Mouse (Mus musculus): Measurements from ENCODE around the gene Ccdc167.
A peak's percentile ranks its signal among the peaks of the same experiment; 100 is the strongest.
"Not testable (repeated sequence)": the region's sequence is repeated elsewhere in the genome, so short reads cannot be mapped to it uniquely, and the experiment has no call there.

Gene Ccdc167

GRCm38 (mm10) chr17:29719628-29720575 lies 3.1 kb upstream of the Ccdc167 start:
- no peak for DNase-seq

DNA sequence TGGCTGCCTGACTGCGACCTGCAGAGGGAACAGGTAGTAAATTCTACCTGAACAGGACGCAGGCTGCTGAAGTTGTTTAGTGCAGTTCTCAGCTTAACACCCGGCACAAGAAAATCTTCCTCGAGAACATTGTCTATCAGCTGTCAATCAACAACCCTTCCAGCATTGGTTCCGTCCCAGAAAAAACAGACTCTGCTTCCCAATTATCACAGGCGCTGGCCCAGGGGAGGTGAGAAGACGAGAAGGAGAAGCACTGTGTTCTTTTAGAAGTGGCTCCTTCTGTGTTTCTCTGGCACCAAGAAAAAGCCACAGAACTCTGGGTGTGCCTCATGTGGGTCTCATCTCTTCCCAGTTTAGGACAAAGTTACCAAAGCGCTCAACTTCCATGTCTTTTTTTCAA lies 1.8 kb upstream of the Ccdc167 start:
- no peak for DNase-seq

DNA sequence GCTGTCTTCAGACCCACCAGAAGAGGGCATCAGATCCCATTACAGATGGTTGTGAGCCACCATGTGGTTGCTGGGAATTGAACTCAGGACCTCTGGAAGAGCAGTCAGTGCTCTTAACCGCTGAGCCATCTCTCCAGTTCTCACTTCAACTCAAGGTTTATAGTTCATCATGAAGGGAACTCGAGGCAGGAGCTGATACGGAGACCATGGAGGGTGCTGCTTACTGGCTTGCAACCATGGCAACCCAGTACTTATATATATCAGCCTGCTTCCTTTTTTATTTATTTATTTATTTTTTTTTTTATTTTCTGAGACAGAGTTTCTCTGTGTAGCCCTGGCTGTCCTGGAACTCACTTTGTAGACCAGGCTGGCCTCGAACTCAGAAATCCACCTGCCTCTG lies 3.1 kb downstream of the Ccdc167 start:
- DNase-seq: not testable (repeated sequence)

- peak; percentile 28 for DNase-seq
These were observed 4.3 kb downstream of the Ccdc167 start for GRCm38 (mm10) chr17:29712565-29712964.

- no peak for DNase-seq
These were observed 5.0 kb downstream of the Ccdc167 start for GRCm38 (mm10) chr17:29711745-29712431.

DNA sequence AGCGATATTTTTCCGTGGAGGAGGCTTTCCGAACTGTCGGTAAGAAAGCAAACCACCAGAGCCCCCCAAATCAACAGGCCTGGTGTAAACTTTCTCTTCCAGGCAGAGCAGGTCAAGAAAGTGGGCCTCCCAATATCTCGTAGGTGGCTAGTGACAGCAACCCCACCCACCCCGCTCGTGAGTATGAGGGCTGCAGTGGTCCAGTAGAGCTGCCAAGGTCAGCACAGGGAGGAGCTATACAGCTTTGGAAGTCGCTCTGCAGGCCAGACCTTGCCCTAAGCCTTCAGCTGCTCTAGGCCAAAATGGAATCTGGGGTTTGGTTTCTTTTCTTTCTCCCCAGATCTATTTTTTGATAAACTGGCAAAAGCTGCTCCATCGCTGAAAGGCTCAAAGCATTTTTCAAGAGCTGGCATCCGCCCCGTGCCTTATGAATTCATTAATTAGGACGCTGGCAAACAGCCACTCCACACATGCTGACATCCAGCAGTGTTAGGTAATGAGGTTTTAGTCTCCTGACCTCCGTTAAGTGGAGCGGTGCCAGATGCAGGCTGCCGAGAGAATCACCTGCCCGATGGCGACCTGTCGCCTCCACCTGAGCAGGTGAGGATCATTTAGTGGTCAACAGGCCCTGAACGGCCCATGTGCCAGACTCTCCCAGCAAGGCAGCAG lies 5.6 kb downstream of the Ccdc167 start:
- no peak for DNase-seq

GRCm38 (mm10) chr17:29710562-29711044 lies 6.2 kb downstream of the Ccdc167 start:
- no peak for DNase-seq

- DNase-seq: no peak
These were observed 8.1 kb downstream of the Ccdc167 start for GRCm38 (mm10) chr17:29708783-29709182.

DNA sequence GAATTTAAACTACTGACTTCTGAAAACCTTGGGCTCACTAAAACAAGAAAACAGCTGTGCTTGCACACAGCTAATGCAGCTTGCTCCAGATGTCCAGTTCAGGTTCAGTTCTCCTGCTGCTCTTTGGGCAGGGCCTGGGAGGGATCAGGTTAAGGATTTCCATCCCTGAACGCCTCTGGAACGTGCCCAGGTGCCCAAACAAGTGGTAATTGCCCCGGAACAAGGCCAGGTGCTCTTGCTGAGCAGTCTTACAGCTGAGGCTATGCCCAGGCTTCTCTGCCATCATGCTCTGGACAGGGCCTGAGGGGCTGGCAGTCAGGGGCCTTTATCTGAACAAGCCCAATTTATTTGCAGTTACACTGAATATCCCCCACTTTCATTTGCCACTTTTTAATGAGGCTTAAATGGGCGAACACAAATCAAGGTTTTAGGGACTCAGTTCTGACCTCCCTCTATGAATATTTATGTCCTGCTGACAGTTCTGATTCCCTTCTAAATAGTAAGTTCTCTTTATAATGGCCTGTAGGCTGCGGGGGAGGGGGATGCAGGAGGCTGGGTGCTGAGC lies 9.8 kb downstream of the Ccdc167 start:
- no peak for DNase-seq

- no peak for DNase-seq
These were observed 11.0 kb downstream of the Ccdc167 start for GRCm38 (mm10) chr17:29705881-29706280.

DNA sequence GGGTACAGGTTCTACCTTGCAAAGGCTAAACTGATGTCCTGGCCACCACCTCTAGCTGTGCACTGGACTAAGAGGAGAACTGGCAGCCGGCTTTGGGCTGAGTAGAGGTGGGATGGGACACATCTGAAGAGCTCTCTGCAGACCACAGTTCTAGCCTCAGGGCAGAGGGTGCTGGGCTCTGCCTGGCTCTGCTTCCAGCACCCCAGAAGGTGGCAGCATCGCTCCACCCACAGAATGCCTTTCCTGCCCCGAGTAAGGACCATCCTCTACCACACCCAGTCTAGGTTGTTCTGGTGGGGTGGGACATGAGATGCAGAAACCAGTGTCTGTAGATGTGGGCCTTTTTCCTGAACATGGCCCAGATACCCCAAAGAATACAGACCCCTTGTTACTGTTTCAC lies 12.1 kb downstream of the Ccdc167 start:
- DNase-seq: peak; percentile 79

- no peak for DNase-seq
These were observed 13.7 kb downstream of the Ccdc167 start for GRCm38 (mm10) chr17:29702938-29703710.

DNA sequence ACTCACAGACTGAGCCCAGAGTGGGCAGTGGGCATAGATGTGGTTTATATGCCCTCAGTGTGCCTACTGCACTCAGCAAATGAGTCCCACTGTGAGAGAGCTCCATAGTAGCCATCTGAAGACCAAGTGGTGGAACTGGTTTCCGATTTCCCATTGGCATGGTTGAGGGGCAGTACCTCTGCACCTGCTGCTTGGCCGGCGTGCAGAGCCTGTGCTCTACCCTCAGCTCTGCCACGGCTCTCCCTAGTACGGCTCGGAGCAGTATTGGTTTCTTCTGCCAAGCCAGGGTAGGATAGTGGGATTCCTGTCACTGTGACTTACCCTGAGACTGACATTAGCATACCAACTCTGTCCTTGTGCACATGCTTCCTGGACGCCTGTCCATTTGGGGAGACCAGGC lies 16.3 kb downstream of the Ccdc167 start:
- no peak for DNase-seq

GRCm38 (mm10) chr17:29698421-29698820 lies 18.4 kb downstream of the Ccdc167 start:
- DNase-seq: no peak

- no peak for DNase-seq
These were observed 19.9 kb downstream of the Ccdc167 start for GRCm38 (mm10) chr17:29696940-29697339.

GRCm38 (mm10) chr17:29694516-29694915 lies 22.3 kb downstream of the Ccdc167 start:
- no peak for DNase-seq

- peak; percentile 85 for DNase-seq
These were observed 23.3 kb downstream of the Ccdc167 start for GRCm38 (mm10) chr17:29693571-29693970.

- DNase-seq: no peak
These were observed 24.0 kb downstream of the Ccdc167 start for GRCm38 (mm10) chr17:29692827-29693226.

DNA sequence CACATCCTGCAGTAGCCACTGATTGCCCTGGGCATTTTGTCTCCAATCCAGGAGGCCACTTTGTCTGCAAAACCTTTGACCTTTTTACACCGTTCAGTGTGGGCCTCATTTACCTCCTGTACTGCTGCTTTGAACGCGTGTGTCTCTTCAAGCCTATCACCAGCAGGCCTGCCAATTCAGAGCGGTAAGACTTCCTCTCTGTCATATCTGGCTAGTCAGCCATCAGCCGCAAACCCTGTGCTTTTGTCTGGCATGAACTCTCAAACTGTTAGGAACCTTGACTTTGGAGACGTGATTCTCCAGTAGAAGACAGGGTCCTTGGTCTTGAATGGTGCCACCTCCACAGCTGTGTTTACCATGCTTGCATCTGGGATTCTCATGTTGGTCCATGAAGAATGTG lies 26.6 kb downstream of the Ccdc167 start:
- no peak for DNase-seq

- DNase-seq: no peak
These were observed 28.2 kb downstream of the Ccdc167 start for GRCm38 (mm10) chr17:29688610-29689009.

DNA sequence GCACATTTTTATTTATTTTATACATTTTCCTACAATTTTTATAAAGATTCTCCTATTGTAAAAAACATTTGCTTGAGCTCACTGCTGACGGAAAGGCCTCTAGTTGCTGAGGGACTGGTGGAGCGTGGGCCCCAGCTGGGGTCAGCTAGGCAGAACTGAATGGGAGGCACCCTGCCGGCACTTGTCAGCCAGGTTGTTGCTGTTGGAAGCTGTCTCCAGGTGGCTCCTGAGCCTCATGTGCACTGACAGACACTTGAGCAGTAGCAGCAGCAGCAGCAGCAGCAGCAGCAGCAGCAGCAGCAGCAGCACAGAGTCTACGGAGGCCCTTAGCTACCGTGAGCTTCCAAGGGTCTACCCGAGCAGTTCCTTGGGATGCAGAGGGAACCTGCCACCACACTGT lies 29.5 kb downstream of the Ccdc167 start:
- DNase-seq: no peak

GRCm38 (mm10) chr17:29686771-29687170 lies 30.1 kb downstream of the Ccdc167 start:
- no peak for DNase-seq

Data from thymus, postnatal 14 days (tissue).